Mouse (Mus musculus): ENCODE data around the gene Rnaseh2a. TPM values are rescaled to one million over a fixed set of nuclear protein-coding genes. Genes with fewer than 3 reads are reported as not detected.

Gene Rnaseh2a
- total and polyA plus RNA-seq, 3 experiments, result 105 to 109 TPM; not detected in 1

GRCm38 (mm10) chr8:84986379-84986945 lies 16.9 kb upstream of the Rnaseh2a start:
- Histone ChIP-seq H3K4me1 (ENCODE audit: control insufficient read depth in 1 of 2, insufficient read depth in 2 of 2, low read length in 2 of 2) (peaks cover 10 to 55% of the 10 kb centered on the region in 2 experiments), H3K79me2 (ENCODE audit: control insufficient read depth, insufficient read depth, low read length, poor library complexity) (peaks cover 6% of the 10 kb centered on the region; the same call in 1 of the 2 replicates)

GRCm38 (mm10) chr8:84985684-84986378 lies 16.3 kb upstream of the Rnaseh2a start:
- H3K9ac ChIP-seq (ENCODE audit: control insufficient read depth, low read depth, low read length, poor library complexity, severe bottlenecking), result peak overlapping the region; percentile 88
- DNase-seq (ENCODE audit: low read depth, low spot score), result peak; percentile 96
- no peaks in the 10 kb centered on the region for H3K9me3 ChIP-seq (replicated peaks; ENCODE audit: insufficient read depth, low read length)
- no peaks in the 10 kb centered on the region for H3K27me3 ChIP-seq (ENCODE audit: control insufficient read depth in 1 of 2, insufficient read depth in 2 of 2, low read length in 2 of 2)
- H3K4me3 ChIP-seq (ENCODE audit: control insufficient read depth in 1 of 2, insufficient read depth in 1 of 2, low read depth in 2 of 2, low read length in 2 of 2), result peak overlapping the region; percentile 61 to 65
- peaks cover 0 to 50% of the 10 kb centered on the region in 2 experiments; a peak in 2 of 4 replicates for H3K36me3 ChIP-seq (ENCODE audit: control insufficient read depth in 1 of 2, insufficient read depth in 2 of 2, low read length in 2 of 2)
- peak overlapping the region; percentile 91 for H3K27ac ChIP-seq (ENCODE audit: control insufficient read depth, low read depth, low read length)
- H3K4me1 ChIP-seq (ENCODE audit: control insufficient read depth in 1 of 2, insufficient read depth in 2 of 2, low read length in 2 of 2), result peaks cover 11 to 58% of the 10 kb centered on the region in 2 experiments
- peaks cover 6% of the 10 kb centered on the region; the same call in 1 of the 2 replicates for H3K79me2 ChIP-seq (ENCODE audit: control insufficient read depth, insufficient read depth, low read length, poor library complexity)
- TF ChIP-seq MYB (IDR thresholded peaks at IDR 0.05; ENCODE audit: low read depth, low read length) (no peak), ZC3H11A (IDR thresholded peaks at IDR 0.05; ENCODE audit: low read depth, low read length) (no peak), ZNF384 (IDR thresholded peaks at IDR 0.05; ENCODE audit: low read depth, low read length) (no peak), E2F4 (IDR thresholded peaks at IDR 0.05; ENCODE audit: borderline replicate concordance, low read depth, low read length) (no peak), TCF12 (IDR thresholded peaks at IDR 0.05; ENCODE audit: low read depth, low read length) (0 out of 2 replicates have a peak, but pooled peaks have one; percentile 21), TAL1 (IDR thresholded peaks at IDR 0.05; ENCODE audit: low read length) (no peak), USF2 (IDR thresholded peaks at IDR 0.05; ENCODE audit: borderline replicate concordance in 1 of 2, insufficient read depth in 1 of 2, low read depth in 1 of 2, low read length in 2 of 2) (no peak), MAX (IDR thresholded peaks at IDR 0.05; ENCODE audit: low read length) (peak; percentile 90), JUND (IDR thresholded peaks at IDR 0.05; ENCODE audit: low read depth, low read length) (no peak), ZKSCAN1 (IDR thresholded peaks at IDR 0.05; ENCODE audit: low read depth, low read length) (no peak), EP300 (IDR thresholded peaks at IDR 0.05; ENCODE audit: low read depth in 1 of 2, low read length in 2 of 2) (peak; percentile 27 to 32; a peak in 2 of 4 replicates), POLR2AphosphoS2 (IDR thresholded peaks at IDR 0.05; ENCODE audit: low read length) (peak; percentile 35; the same call in 1 of the 2 replicates), POLR2AphosphoS5 (IDR thresholded peaks at IDR 0.05; ENCODE audit: borderline replicate concordance, low read depth, low read length) (peak; percentile 47; the same call in 1 of the 2 replicates), USF1 (IDR thresholded peaks at IDR 0.05; ENCODE audit: low read depth, low read length) (0 out of 2 replicates have a peak, but pooled peaks have one; percentile 4), NELFE (IDR thresholded peaks at IDR 0.05; ENCODE audit: low read depth, low read length) (peak; percentile 62), RAD21 (IDR thresholded peaks at IDR 0.05; ENCODE audit: low read depth, low read length) (no peak), MAFK (IDR thresholded peaks at IDR 0.05; ENCODE audit: borderline replicate concordance, low read depth, low read length) (no peak), MYC (IDR thresholded peaks at IDR 0.05; ENCODE audit: low read depth, low read length) (peak; percentile 76; the same call in 1 of the 2 replicates), NRF1 (IDR thresholded peaks at IDR 0.05; ENCODE audit: insufficient read depth, low read depth, low read length, poor library complexity, severe bottlenecking) (peak; percentile 63), CHD2 (IDR thresholded peaks at IDR 0.05; ENCODE audit: low read length) (no peak)

More at GRCm38 (mm10) chr8:84986379-84986945, 16.9 kb upstream of the Rnaseh2a start:
- peak overlapping the region; percentile 91 for H3K27ac ChIP-seq (ENCODE audit: control insufficient read depth, low read depth, low read length)
- H3K36me3 ChIP-seq (ENCODE audit: control insufficient read depth in 1 of 2, insufficient read depth in 2 of 2, low read length in 2 of 2), result peaks cover 0 to 46% of the 10 kb centered on the region in 2 experiments; a peak in 2 of 4 replicates
- H3K27me3 ChIP-seq (ENCODE audit: control insufficient read depth in 1 of 2, insufficient read depth in 2 of 2, low read length in 2 of 2), result no peaks in the 10 kb centered on the region
- DNase-seq (ENCODE audit: low read depth, low spot score), result peak; percentile 84
- H3K9ac ChIP-seq (ENCODE audit: control insufficient read depth, low read depth, low read length, poor library complexity, severe bottlenecking), result peak overlapping the region; percentile 88
- peak overlapping the region; percentile 61 to 65 for H3K4me3 ChIP-seq (ENCODE audit: control insufficient read depth in 1 of 2, insufficient read depth in 1 of 2, low read depth in 2 of 2, low read length in 2 of 2)
- TF ChIP-seq TCF12 (IDR thresholded peaks at IDR 0.05; ENCODE audit: low read depth, low read length), result peak; percentile 94
- TF ChIP-seq MYB (IDR thresholded peaks at IDR 0.05; ENCODE audit: low read depth, low read length), result no peak
- TF ChIP-seq ETS1 (IDR thresholded peaks at IDR 0.05; ENCODE audit: low read depth, low read length), result peak; percentile 92
- TF ChIP-seq SIN3A (IDR thresholded peaks at IDR 0.05; ENCODE audit: low read length), result peak; percentile 93
- no peak; the same call in 1 of the 2 replicates for TF ChIP-seq HCFC1 (IDR thresholded peaks at IDR 0.05; ENCODE audit: low read depth, low read length)
- TF ChIP-seq RCOR1 (IDR thresholded peaks at IDR 0.05; ENCODE audit: low read depth, low read length), result peak; percentile 85
- TF ChIP-seq MYC (IDR thresholded peaks at IDR 0.05; ENCODE audit: low read depth, low read length), result peak; percentile 78; the same call in 1 of the 2 replicates
- TF ChIP-seq EP300 (IDR thresholded peaks at IDR 0.05; ENCODE audit: low read depth in 1 of 2, low read length in 2 of 2), result peak; percentile 86 to 89
- no peak for TF ChIP-seq MAZ (IDR thresholded peaks at IDR 0.05; ENCODE audit: low read depth, low read length)
- no peak; the same call in 1 of the 2 replicates for TF ChIP-seq GABPA (IDR thresholded peaks at IDR 0.05; ENCODE audit: low read depth, low read length)
- peak; percentile 98 for TF ChIP-seq GATA1 (IDR thresholded peaks at IDR 0.05; ENCODE audit: low read depth, low read length)
- no peak for TF ChIP-seq USF2 (IDR thresholded peaks at IDR 0.05; ENCODE audit: borderline replicate concordance in 1 of 2, insufficient read depth in 1 of 2, low read depth in 1 of 2, low read length in 2 of 2)
- TF ChIP-seq MAX (IDR thresholded peaks at IDR 0.05; ENCODE audit: low read length), result peak; percentile 60; the same call in 1 of the 2 replicates
- peak; percentile 13; the same call in 1 of the 2 replicates for TF ChIP-seq TAL1 (IDR thresholded peaks at IDR 0.05; ENCODE audit: low read length)
- TF ChIP-seq MXI1 (IDR thresholded peaks at IDR 0.05; ENCODE audit: low read depth, low read length), result peak; percentile 77
- TF ChIP-seq CHD1 (IDR thresholded peaks at IDR 0.05; ENCODE audit: low read depth, low read length), result 0 out of 2 replicates have a peak, but pooled peaks have one; percentile 44
- no peak for TF ChIP-seq CTCF (IDR thresholded peaks at IDR 0.05 in 2 of 3, conservative IDR thresholded peaks at IDR 0.05 in 1 of 3; ENCODE audit: control insufficient read depth in 1 of 3, insufficient read depth in 1 of 3, low read depth in 2 of 3, low read length in 3 of 3, poor library complexity in 1 of 3, severe bottlenecking in 1 of 3)
- TF ChIP-seq USF1 (IDR thresholded peaks at IDR 0.05; ENCODE audit: low read depth, low read length), result no peak
- TF ChIP-seq ZNF384 (IDR thresholded peaks at IDR 0.05; ENCODE audit: low read depth, low read length), result no peak
- TF ChIP-seq BHLHE40 (IDR thresholded peaks at IDR 0.05; ENCODE audit: borderline replicate concordance, low read depth, low read length), result no peak
- TF ChIP-seq UBTF (IDR thresholded peaks at IDR 0.05; ENCODE audit: borderline replicate concordance, insufficient read depth, low read depth, low read length), result no peak
- H3K9me3 ChIP-seq (replicated peaks; ENCODE audit: insufficient read depth, low read length), result no peaks in the 10 kb centered on the region

All from MEL (cell line).